Mouse (Mus musculus) stomach, postnatal 0 days (tissue): Measurements from ENCODE around the gene Dclk2. TPM values are rescaled to one million over a fixed set of nuclear protein-coding genes. Genes with fewer than 3 reads are reported as not detected.
A peak's percentile ranks its signal among the peaks of the same experiment; 100 is the strongest.

Experiments
- ATAC-seq: fragments of 200-750 bp; cut with Nextera tagmentation; 2 replicates; pipeline ENCODE4 v1.8.0; 2017; ENCODE audit not compliant: low FRiP score, low TSS enrichment
- DNase-seq: peaks from one replicate; pipeline ENCODE4 v3.0.0-alpha.2; 2016; ENCODE audit warnings: low spot score
- H3K27ac ChIP-seq: fragments of 300-500 bp; sonication (generic); replicated peaks from 2 replicates; pipeline ENCODE4 v1.5.1; 2014; ENCODE audit warnings: mild to moderate bottlenecking, control low read depth
- H3K27me3 ChIP-seq: fragments of 300-500 bp; sonication (generic); 2 replicates; pipeline ENCODE4 v1.6.1; 2014; ENCODE audit warnings: low read length; ENCODE audit not compliant: control insufficient read depth, insufficient read depth
- H3K36me3 ChIP-seq: fragments of 300-500 bp; sonication (generic); 2 replicates; pipeline ENCODE4 v1.6.1; 2014; ENCODE audit warnings: low read length, mixed read lengths; ENCODE audit not compliant: control insufficient read depth, insufficient read depth
- H3K4me1 ChIP-seq: fragments of 300-500 bp; sonication (generic); replicated peaks from 2 replicates; pipeline ENCODE4 v1.6.1; 2014; ENCODE audit warnings: antibody characterized with exemption; ENCODE audit not compliant: control insufficient read depth, insufficient read depth
- H3K4me2 ChIP-seq: fragments of 300-500 bp; sonication (generic); replicated peaks from 2 replicates; pipeline ENCODE4 v1.6.1; 2014; ENCODE audit warnings: low read depth, mild to moderate bottlenecking, control low read depth, moderate library complexity
- H3K4me3 ChIP-seq: fragments of 300-500 bp; sonication (generic); 2 replicates; pipeline ENCODE4 v1.5.1; 2014; ENCODE audit warnings: low read depth, low read length, control low read depth
- H3K9ac ChIP-seq: fragments of 300-500 bp; sonication (generic); 2 replicates; pipeline ENCODE4 v1.6.1; 2014; ENCODE audit warnings: mild to moderate bottlenecking, low read length, control low read depth, mixed read lengths
- H3K9me3 ChIP-seq: fragments of 300-500 bp; sonication (generic); 2 replicates; pipeline ENCODE4 v1.6.1; 2016; ENCODE audit warnings: low read length; ENCODE audit not compliant: control insufficient read depth
- CTCF ChIP-seq: IDR thresholded peaks from 2 replicates; pipeline ENCODE4 v1.5.1; 2016; ENCODE audit warnings: antibody characterized with exemption, low read depth, mild to moderate bottlenecking, moderate library complexity
- EP300 ChIP-seq: optimal IDR thresholded peaks from 2 replicates; pipeline ENCODE3; 2016; ENCODE audit warnings: antibody characterized with exemption
- WGBS: fragments of 180-500 bp; shearing (Covaris S2); extraction: QIAGEN DNeasy Blood & Tissue Kit; methylation state at CpG from one replicate; pipeline ENCODE4 v1.1.7; 2014; 5-methylcytosine and 5-hydroxymethylcytosine counted together
- polyA plus RNA-seq: library from polyadenylated mRNA; unstranded; fragments of >200 nt; fragmentation: Nextera tagmentation; extraction: Ambion mirVana; gene quantifications from 2 replicates; pipeline ENCODE4 v1.2.1, GENCODE M21; 2015

Gene Dclk2
- polyA plus RNA-seq, 1 experiment from 2014 or later = 2.3 TPM

DNA sequence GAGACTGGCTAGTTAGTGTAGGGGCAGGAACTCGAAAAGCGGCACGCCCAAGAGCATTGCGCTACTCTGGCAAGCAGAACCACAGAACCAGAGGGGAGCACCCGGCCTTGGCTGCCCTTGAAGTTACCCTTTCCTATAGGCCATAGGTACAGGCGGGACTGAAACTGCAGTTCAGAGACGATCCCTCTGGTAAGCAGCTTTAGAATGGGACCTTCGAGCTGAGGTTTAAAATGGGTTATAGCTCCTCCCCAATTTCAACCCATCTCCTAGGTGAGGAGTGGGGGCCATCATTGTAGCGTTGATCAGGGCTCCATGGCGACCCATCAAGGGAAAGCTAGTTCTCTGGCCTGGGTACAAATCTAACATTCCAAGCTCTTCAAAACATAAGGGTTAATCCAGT, 3.0 kb upstream of the Dclk2 start:
- ATAC-seq (no peak), DNase-seq (no peak)
- H3K27me3 ChIP-seq = no peaks in the 10 kb centered on the region
- H3K9ac ChIP-seq = no peak overlapping the region
- no peak overlapping the region for H3K4me3 ChIP-seq
- 83% methylated on average over 10 of the region's 10 CpGs for WGBS
- H3K9me3 ChIP-seq = no peaks in the 10 kb centered on the region
- H3K4me1 ChIP-seq = peaks cover 2% of the 10 kb centered on the region; the same call in 1 of the 2 replicates
- no peaks in the 10 kb centered on the region for H3K36me3 ChIP-seq
- H3K27ac ChIP-seq = no peak overlapping the region
- TF ChIP-seq EP300 (no peak), CTCF (no peak)
- H3K4me2 ChIP-seq = no peak overlapping the region

DNA sequence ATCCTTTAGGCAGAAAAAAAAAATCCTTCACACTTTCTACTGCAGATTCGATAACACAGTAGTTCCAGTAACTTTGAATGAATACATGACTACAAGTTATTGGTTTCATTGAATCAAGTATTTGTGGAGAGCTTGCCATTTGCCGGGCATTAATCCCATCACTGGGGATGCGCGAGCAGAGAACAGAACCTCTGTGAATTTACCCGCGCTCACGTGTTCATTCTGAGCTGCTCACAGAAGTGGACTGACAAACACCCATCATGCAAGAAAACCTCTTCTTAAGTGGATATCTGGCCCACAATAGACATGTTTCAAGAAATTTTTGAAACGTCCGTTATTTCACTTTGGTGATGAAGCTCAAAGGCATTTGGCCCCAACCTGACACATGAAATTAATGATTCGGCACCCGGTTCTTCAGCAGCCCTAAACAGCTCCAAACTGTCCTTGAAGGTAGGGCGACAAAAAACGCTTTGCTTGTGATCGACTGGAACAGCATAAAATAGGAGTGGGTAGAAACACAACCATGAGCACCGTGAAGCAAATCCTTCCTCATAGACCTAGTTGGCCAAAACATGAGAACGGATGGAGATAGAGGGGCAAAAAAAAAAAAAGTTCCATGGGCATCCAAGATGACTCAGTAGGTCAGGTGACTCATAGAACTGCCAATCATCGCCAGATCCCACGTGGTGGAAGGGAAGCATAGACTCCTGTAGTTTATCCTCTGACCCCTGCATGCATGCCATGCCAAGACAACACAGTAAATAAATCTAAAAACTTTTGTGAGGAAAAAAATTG, 726 bp upstream of the Dclk2 start:
- Histone ChIP-seq H3K4me1 (peaks cover 2% of the 10 kb centered on the region; the same call in 1 of the 2 replicates), H3K36me3 (no peaks in the 10 kb centered on the region), H3K4me3 (no peak overlapping the region), H3K27ac (no peak overlapping the region), H3K27me3 (no peaks in the 10 kb centered on the region), H3K9me3 (no peaks in the 10 kb centered on the region), H3K9ac (no peak overlapping the region), H3K4me2 (peak overlapping the region; percentile 91; the same call in 1 of the 2 replicates)
- ATAC-seq (no peak), DNase-seq (no peak)
- no peak for TF ChIP-seq CTCF
- WGBS = 62% methylated on average over 18 of the region's 18 CpGs

DNA sequence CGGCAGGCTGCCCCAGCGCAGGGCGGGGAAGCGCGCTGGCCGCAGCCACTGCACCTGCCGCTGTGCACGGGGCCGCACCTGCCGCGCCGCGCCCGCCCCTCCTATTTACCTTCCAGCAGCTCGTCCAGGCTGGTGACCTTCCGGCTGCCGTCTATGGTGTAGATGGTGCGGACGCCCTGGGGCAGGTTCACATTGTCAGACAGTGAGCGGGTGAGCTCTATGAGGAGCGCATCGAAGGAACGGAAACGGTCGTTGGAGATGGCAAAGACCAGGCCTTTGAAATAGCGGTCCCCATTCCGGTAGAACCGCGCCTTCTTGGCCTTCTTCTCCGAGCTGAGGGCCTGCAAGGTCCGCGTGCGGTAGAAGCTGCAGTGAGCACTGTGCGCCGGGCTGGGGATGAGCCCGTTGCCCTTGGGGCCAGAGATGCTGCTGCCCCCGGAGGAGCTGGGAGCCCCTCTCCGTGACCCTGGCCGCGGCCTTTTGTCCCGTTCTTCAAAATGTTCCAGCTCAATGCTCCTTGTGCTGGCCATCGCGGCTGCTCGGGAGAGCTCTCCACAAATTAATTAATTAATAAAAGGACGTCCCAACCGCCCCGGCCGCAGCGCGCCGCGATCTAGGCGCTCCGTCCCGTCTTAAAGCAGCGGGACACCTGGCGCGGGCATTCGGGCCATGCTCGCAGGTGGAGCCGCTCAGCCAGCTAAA, 860 bp downstream of the Dclk2 start:
- no peak for TF ChIP-seq CTCF
- TF ChIP-seq EP300 = no peak
- Histone ChIP-seq H3K4me3 (peak overlapping the region; percentile 72), H3K9me3 (no peaks in the 10 kb centered on the region), H3K4me1 (peaks cover 2% of the 10 kb centered on the region; the same call in 1 of the 2 replicates), H3K27ac (no peak overlapping the region; the same call in 1 of the 2 replicates), H3K36me3 (no peaks in the 10 kb centered on the region), H3K4me2 (peak overlapping the region; percentile 91), H3K27me3 (no peaks in the 10 kb centered on the region), H3K9ac (peak overlapping the region; percentile 69)
- ATAC-seq = peak; percentile 41
- 1% methylated on average over 59 of the region's 61 CpGs for WGBS
- peak; percentile 70 for DNase-seq

- 94% methylated on average over 5 of the region's 5 CpGs for WGBS
- no peak for TF ChIP-seq EP300
- TF ChIP-seq CTCF = no peak
- Histone ChIP-seq H3K9me3 (no peaks in the 10 kb centered on the region), H3K27me3 (no peaks in the 10 kb centered on the region), H3K4me3 (no peak overlapping the region), H3K36me3 (no peaks in the 10 kb centered on the region), H3K4me1 (peaks cover 2% of the 10 kb centered on the region; the same call in 1 of the 2 replicates), H3K4me2 (no peak overlapping the region), H3K9ac (no peak overlapping the region), H3K27ac (no peak overlapping the region)
- ATAC-seq (no peak), DNase-seq (no peak)
Measured at GRCm38 (mm10) chr3:86917048-86917447, 3.6 kb downstream of the Dclk2 start.

GRCm38 (mm10) chr3:86916626-86917025, 4.0 kb downstream of the Dclk2 start:
- H3K4me1 ChIP-seq = peaks cover 2% of the 10 kb centered on the region; the same call in 1 of the 2 replicates
- 93% methylated on average over 4 of the region's 4 CpGs for WGBS
- no peak overlapping the region for H3K9ac ChIP-seq
- no peaks in the 10 kb centered on the region for H3K27me3 ChIP-seq
- TF ChIP-seq CTCF (no peak), EP300 (no peak)
- DNase-seq = no peak
- no peak for ATAC-seq
- no peak overlapping the region for H3K27ac ChIP-seq
- H3K4me2 ChIP-seq = no peak overlapping the region
- no peaks in the 10 kb centered on the region for H3K36me3 ChIP-seq
- H3K4me3 ChIP-seq = no peak overlapping the region
- no peaks in the 10 kb centered on the region for H3K9me3 ChIP-seq

DNA sequence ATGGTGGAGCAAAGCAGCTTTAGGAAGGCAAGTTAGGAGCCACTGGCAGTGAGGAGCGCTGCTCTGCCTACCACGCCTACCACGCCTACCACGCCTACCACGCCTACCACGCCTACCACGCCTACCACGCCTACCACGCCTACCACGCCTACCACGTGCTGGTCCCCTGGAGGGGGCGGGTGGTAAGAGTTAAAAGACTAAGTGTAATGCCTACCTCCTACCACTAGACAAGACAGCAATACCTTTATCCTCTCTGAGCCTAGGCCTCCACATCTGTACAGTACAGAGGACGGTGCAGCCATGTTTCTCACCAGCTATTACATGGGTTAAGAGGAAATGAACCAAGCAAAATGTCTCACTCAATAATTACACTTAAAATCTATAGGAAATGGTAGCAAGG, 5.4 kb downstream of the Dclk2 start:
- peaks cover 2% of the 10 kb centered on the region; the same call in 1 of the 2 replicates for H3K4me1 ChIP-seq
- WGBS = 62% methylated on average over 13 of the region's 13 CpGs
- no peaks in the 10 kb centered on the region for H3K27me3 ChIP-seq
- no peak overlapping the region for H3K9ac ChIP-seq
- no peak for TF ChIP-seq EP300
- TF ChIP-seq CTCF = no peak
- no peak for DNase-seq
- no peak overlapping the region for H3K27ac ChIP-seq
- H3K4me2 ChIP-seq = no peak overlapping the region
- no peaks in the 10 kb centered on the region for H3K36me3 ChIP-seq
- ATAC-seq = 0 out of 2 replicates have a peak, but pooled peaks have one; percentile 47
- no peak overlapping the region for H3K4me3 ChIP-seq
- no peaks in the 10 kb centered on the region for H3K9me3 ChIP-seq
